Mouse (Mus musculus) MEL (cell line): Measurements from ENCODE around the gene Trpc7. TPM values are rescaled to one million over a fixed set of nuclear protein-coding genes. Genes with fewer than 3 reads are reported as not detected.

Experiments used
- DNase-seq: peaks from one replicate; pipeline ENCODE4 v3.0.0; 2011; ENCODE audit warnings: low read depth, low spot score
- H3K27ac ChIP-seq: 2 replicates; pipeline ENCODE4 v1.5.1; 2012; ENCODE audit warnings: low read depth, mild to moderate bottlenecking, control low read depth, low read length, moderate library complexity; ENCODE audit not compliant: control insufficient read depth
- H3K27me3 ChIP-seq, 2 experiments: fragments of 150-350 bp in 1 of 2; sonication (generic) in 1 of 2; 2 replicates each; pipeline ENCODE4 v1.6.1; 2012; ENCODE audit warnings: low read length in 2 of 2, mild to moderate bottlenecking in 2 of 2, improper control_type of control experiment in 1 of 2, moderate library complexity in 1 of 2; ENCODE audit not compliant: insufficient read depth in 2 of 2, control insufficient read depth in 1 of 2
- H3K36me3 ChIP-seq, 2 experiments: 2 replicates each; pipeline ENCODE4 v1.6.1; 2012 to 2014; ENCODE audit warnings: low read length in 2 of 2, improper control_type of control experiment in 1 of 2, inconsistent platforms in 1 of 2, mild to moderate bottlenecking in 1 of 2; ENCODE audit not compliant: insufficient read depth in 2 of 2, control insufficient read depth in 1 of 2
- H3K4me1 ChIP-seq, 2 experiments: fragments of 150-350 bp in 1 of 2; sonication (generic) in 1 of 2; 2 replicates each; pipeline ENCODE4 v1.6.1; 2012; ENCODE audit warnings: low read length in 2 of 2, improper control_type of control experiment in 1 of 2, mild to moderate bottlenecking in 1 of 2; ENCODE audit not compliant: insufficient read depth in 2 of 2, control insufficient read depth in 1 of 2
- H3K4me3 ChIP-seq, 2 experiments: fragments of 150-350 bp in 1 of 2; sonication (generic) in 1 of 2; 2 replicates each; pipeline ENCODE4 v1.5.1; 2012; ENCODE audit warnings: low read depth in 2 of 2, low read length in 2 of 2, mild to moderate bottlenecking in 2 of 2, moderate library complexity in 2 of 2, control low read depth in 1 of 2, improper control_type of control experiment in 1 of 2; ENCODE audit not compliant: control insufficient read depth in 1 of 2, insufficient read depth in 1 of 2
- H3K79me2 ChIP-seq: 2 replicates; pipeline ENCODE4 v1.6.1; 2012; ENCODE audit warnings: mild to moderate bottlenecking, low read length, moderate library complexity; ENCODE audit not compliant: control insufficient read depth, poor library complexity, insufficient read depth
- H3K9ac ChIP-seq: 2 replicates; pipeline ENCODE4 v1.6.1; 2012; ENCODE audit warnings: low read depth, mild to moderate bottlenecking, control low read depth, low read length, moderate library complexity; ENCODE audit not compliant: control insufficient read depth, poor library complexity, severe bottlenecking
- H3K9me3 ChIP-seq: fragments of 150-350 bp; sonication (generic); replicated peaks from 2 replicates; pipeline ENCODE4 v1.6.1; 2012; ENCODE audit warnings: mild to moderate bottlenecking, low read length, improper control_type of control experiment, moderate library complexity; ENCODE audit not compliant: insufficient read depth
- BHLHE40 ChIP-seq: IDR thresholded peaks from 2 replicates; pipeline ENCODE4 v1.6.1; 2012; ENCODE audit warnings: low read depth, mild to moderate bottlenecking, inconsistent platforms, low read length, improper control_type of control experiment, borderline replicate concordance
- CHD1 ChIP-seq: IDR thresholded peaks from 2 replicates; pipeline ENCODE4 v1.6.1; 2012; ENCODE audit warnings: low read depth, mild to moderate bottlenecking, inconsistent platforms, low read length, improper control_type of control experiment
- CHD2 ChIP-seq: IDR thresholded peaks from 2 replicates; pipeline ENCODE4 v1.6.1; 2011; ENCODE audit warnings: low read length, improper control_type of control experiment
- EP300 ChIP-seq, 2 experiments: IDR thresholded peaks; 2 replicates each; pipeline ENCODE4 v1.6.1; 2011; ENCODE audit warnings: improper control_type of control experiment in 2 of 2, low read length in 2 of 2, low read depth in 1 of 2, mild to moderate bottlenecking in 1 of 2
- GABPA ChIP-seq: IDR thresholded peaks from 2 replicates; pipeline ENCODE4 v1.6.1; 2012; ENCODE audit warnings: low read depth, mild to moderate bottlenecking, inconsistent platforms, low read length, improper control_type of control experiment, moderate library complexity
- GATA1 ChIP-seq: IDR thresholded peaks from 2 replicates; pipeline ENCODE4 v1.6.1; 2011; ENCODE audit warnings: low read depth, low read length, improper control_type of control experiment
- JUND ChIP-seq: IDR thresholded peaks from 2 replicates; pipeline ENCODE4 v1.6.1; 2011; ENCODE audit warnings: low read depth, mild to moderate bottlenecking, improper control_type of control experiment, low read length
- MAFK ChIP-seq: IDR thresholded peaks from 2 replicates; pipeline ENCODE4 v1.6.1; 2011; ENCODE audit warnings: low read depth, mild to moderate bottlenecking, low read length, improper control_type of control experiment, borderline replicate concordance
- MAZ ChIP-seq: IDR thresholded peaks from 2 replicates; pipeline ENCODE4 v1.6.1; 2012; ENCODE audit warnings: low read depth, mild to moderate bottlenecking, inconsistent platforms, low read length, improper control_type of control experiment
- MEF2A ChIP-seq: IDR thresholded peaks from 2 replicates; pipeline ENCODE4 v1.6.1; 2014; ENCODE audit warnings: low read depth, mild to moderate bottlenecking, inconsistent platforms, low read length, improper control_type of control experiment; ENCODE audit not compliant: poor library complexity, insufficient replicate concordance, severe bottlenecking; ENCODE audit errors: extremely low read depth
- MYB ChIP-seq: IDR thresholded peaks from 2 replicates; pipeline ENCODE4 v1.6.1; 2011; ENCODE audit warnings: mild to moderate bottlenecking, low read depth, low read length, improper control_type of control experiment
- MYC ChIP-seq: IDR thresholded peaks from 2 replicates; pipeline ENCODE4 v1.6.1; 2011; ENCODE audit warnings: low read depth, mild to moderate bottlenecking, low read length, improper control_type of control experiment, moderate library complexity
- NELFE ChIP-seq: IDR thresholded peaks from 2 replicates; pipeline ENCODE4 v1.6.1; 2011; ENCODE audit warnings: low read depth, low read length, improper control_type of control experiment
- NRF1 ChIP-seq: IDR thresholded peaks from 2 replicates; pipeline ENCODE4 v1.6.1; 2014; ENCODE audit warnings: low read depth, mild to moderate bottlenecking, inconsistent platforms, low read length, improper control_type of control experiment, moderate library complexity; ENCODE audit not compliant: poor library complexity, insufficient read depth, severe bottlenecking
- POLR2A ChIP-seq, 2 experiments: IDR thresholded peaks; 2 replicates each; pipeline ENCODE4 v1.6.1; 2011 to 2012; ENCODE audit warnings: low read length in 2 of 2, mild to moderate bottlenecking in 2 of 2, control low read depth in 1 of 2, improper control_type of control experiment in 1 of 2, low read depth in 1 of 2, moderate library complexity in 1 of 2; ENCODE audit not compliant: control insufficient read depth in 1 of 2, insufficient read depth in 1 of 2, poor library complexity in 1 of 2
- POLR2AphosphoS2 ChIP-seq: IDR thresholded peaks from 2 replicates; pipeline ENCODE4 v1.6.1; 2011; ENCODE audit warnings: low read length, improper control_type of control experiment
- POLR2AphosphoS5 ChIP-seq: IDR thresholded peaks from 2 replicates; pipeline ENCODE4 v1.6.1; 2012; ENCODE audit warnings: low read depth, borderline replicate concordance, mild to moderate bottlenecking, inconsistent platforms, low read length, moderate library complexity, mixed read lengths
- RAD21 ChIP-seq: IDR thresholded peaks from 2 replicates; pipeline ENCODE4 v1.6.1; 2011; ENCODE audit warnings: mild to moderate bottlenecking, low read depth, low read length, improper control_type of control experiment
- RCOR1 ChIP-seq: IDR thresholded peaks from 2 replicates; pipeline ENCODE4 v1.6.1; 2012; ENCODE audit warnings: low read depth, mild to moderate bottlenecking, inconsistent platforms, low read length, improper control_type of control experiment
- SMC3 ChIP-seq: IDR thresholded peaks from 2 replicates; pipeline ENCODE4 v1.6.1; 2011; ENCODE audit warnings: low read depth, low read length, improper control_type of control experiment
- TAL1 ChIP-seq: IDR thresholded peaks from 2 replicates; pipeline ENCODE4 v1.6.1; 2012; ENCODE audit warnings: mild to moderate bottlenecking, inconsistent platforms, low read length, moderate library complexity, mixed read lengths
- TCF12 ChIP-seq: IDR thresholded peaks from 2 replicates; pipeline ENCODE4 v1.6.1; 2014; ENCODE audit warnings: low read depth, mild to moderate bottlenecking, inconsistent platforms, low read length, improper control_type of control experiment, moderate library complexity
- UBTF ChIP-seq: IDR thresholded peaks from 2 replicates; pipeline ENCODE4 v1.6.1; 2012; ENCODE audit warnings: low read depth, mild to moderate bottlenecking, inconsistent platforms, low read length, improper control_type of control experiment, moderate library complexity, borderline replicate concordance; ENCODE audit not compliant: insufficient read depth
- USF2 ChIP-seq, 2 experiments: IDR thresholded peaks; 2 replicates each; pipeline ENCODE4 v1.6.1; 2011 to 2012; ENCODE audit warnings: improper control_type of control experiment in 2 of 2, low read length in 2 of 2, borderline replicate concordance in 1 of 2, inconsistent platforms in 1 of 2, low read depth in 1 of 2, mild to moderate bottlenecking in 1 of 2; ENCODE audit not compliant: insufficient read depth in 1 of 2
- ZMIZ1 ChIP-seq: IDR thresholded peaks from 2 replicates; pipeline ENCODE4 v1.6.1; 2012; ENCODE audit warnings: low read depth, mild to moderate bottlenecking, inconsistent platforms, low read length, improper control_type of control experiment, moderate library complexity
- ZNF384 ChIP-seq: IDR thresholded peaks from 2 replicates; pipeline ENCODE4 v1.6.1; 2012; ENCODE audit warnings: low read depth, mild to moderate bottlenecking, inconsistent platforms, low read length, improper control_type of control experiment
- polyA plus RNA-seq, 2 experiments: library from polyadenylated mRNA; stranded (reverse) in 1 of 2; unstranded in 1 of 2; fragments of >175 nt in 1 of 2; fragments of >200 nt in 1 of 2; gene quantifications; 2 replicates each; pipeline versions ENCODE4 v1.2.1 to v1.2.4; 2012; ENCODE audit warnings: low replicate concordance in 2 of 2, low read depth in 1 of 2; ENCODE audit not compliant: insufficient read length in 2 of 2, insufficient read depth in 1 of 2, missing spikeins in 1 of 2
- total RNA-seq: library from RNA; depleted of rRNA; stranded (reverse); fragments of 300-350 nt; gene quantifications from 2 replicates; pipeline ENCODE4 v1.2.3, GENCODE M21; 2012

Gene Trpc7
- total and polyA plus RNA-seq, 3 experiments, result not detected

DNA sequence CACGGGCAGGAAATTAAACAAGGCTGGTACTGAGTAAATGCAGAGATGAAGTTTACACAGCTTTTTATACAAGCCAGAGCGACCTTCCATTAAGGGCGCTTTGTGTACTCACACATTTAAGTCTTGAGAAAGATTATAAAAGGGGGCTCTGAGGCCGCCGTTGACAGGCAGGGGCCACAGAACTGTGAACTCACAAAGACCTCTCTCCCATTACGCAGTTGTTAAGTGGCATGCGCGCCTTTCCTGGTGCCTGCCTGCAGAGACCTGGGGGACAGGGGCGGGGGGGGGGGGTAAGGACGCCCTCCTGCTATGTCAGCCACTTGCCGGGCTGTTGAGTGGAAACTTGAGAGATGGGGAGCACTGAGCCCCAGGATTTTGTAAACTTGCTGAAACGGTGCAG is 138.6 kb downstream of the Trpc7 start:
- H3K9ac ChIP-seq, result no peak overlapping the region
- no peaks in the 10 kb centered on the region for H3K4me1 ChIP-seq
- no peaks in the 10 kb centered on the region for H3K36me3 ChIP-seq
- H3K4me3 ChIP-seq, result no peak overlapping the region
- no peak overlapping the region for H3K27ac ChIP-seq
- no peak for DNase-seq
- no peaks in the 10 kb centered on the region for H3K79me2 ChIP-seq
- no peaks in the 10 kb centered on the region for H3K27me3 ChIP-seq
- H3K9me3 ChIP-seq, result no peaks in the 10 kb centered on the region
- TF ChIP-seq JUND (no peak), ZNF384 (no peak), POLR2AphosphoS2 (no peak), MAFK (no peak), MYB (no peak), BHLHE40 (no peak), CHD1 (no peak), POLR2AphosphoS5 (no peak), MEF2A (no peak), TAL1 (no peak), RAD21 (no peak), NRF1 (no peak), ZMIZ1 (no peak), SMC3 (no peak), RCOR1 (no peak), CHD2 (no peak), GABPA (no peak), TCF12 (no peak), MAZ (no peak)
- TF ChIP-seq, all 39 proteins: peak for 0

DNA sequence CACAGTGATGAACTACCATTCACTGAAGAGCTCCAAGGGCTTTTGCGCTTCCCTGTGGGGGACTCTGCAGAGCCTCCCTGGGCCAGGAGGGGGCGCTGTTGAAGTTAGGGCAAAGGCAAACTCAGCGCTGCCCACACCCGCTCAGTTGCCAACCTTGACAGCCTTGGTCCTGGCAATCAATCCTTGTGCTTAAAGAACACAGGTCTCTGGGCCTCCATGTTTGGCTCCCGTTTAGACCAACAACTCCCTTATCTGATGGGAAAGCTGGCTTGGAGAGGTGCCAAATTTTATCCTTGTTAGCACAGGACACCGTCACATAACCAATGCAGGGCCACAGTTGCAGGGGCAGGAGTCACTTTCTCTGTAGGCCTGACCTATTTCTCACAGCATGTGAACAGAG is 139.9 kb downstream of the Trpc7 start:
- TF ChIP-seq CHD2 (no peak), MYB (no peak), MEF2A (no peak), USF2 (IDR thresholded peaks at IDR 0.05; ENCODE audit: borderline replicate concordance in 1 of 2, insufficient read depth in 1 of 2, low read depth in 1 of 2, low read length in 2 of 2) (no peak), UBTF (no peak), NRF1 (no peak), MYC (no peak), SMC3 (no peak), RCOR1 (no peak), NELFE (no peak), EP300 (IDR thresholded peaks at IDR 0.05; ENCODE audit: low read depth in 1 of 2, low read length in 2 of 2) (no peak), RAD21 (no peak), POLR2A (IDR thresholded peaks at IDR 0.05; ENCODE audit: control insufficient read depth in 1 of 2, insufficient read depth in 1 of 2, low read depth in 1 of 2, low read length in 2 of 2, poor library complexity in 1 of 2) (no peak), GATA1 (no peak)
- TF ChIP-seq, all 39 proteins: peak for 0
- no peaks in the 10 kb centered on the region for H3K4me1 ChIP-seq
- no peak for DNase-seq
- H3K9ac ChIP-seq, result no peak overlapping the region
- H3K27ac ChIP-seq, result no peak overlapping the region
- no peaks in the 10 kb centered on the region for H3K79me2 ChIP-seq
- H3K9me3 ChIP-seq, result no peaks in the 10 kb centered on the region
- H3K4me3 ChIP-seq, result no peak overlapping the region
- no peaks in the 10 kb centered on the region for H3K27me3 ChIP-seq
- no peaks in the 10 kb centered on the region for H3K36me3 ChIP-seq
